Mouse (Mus musculus) hindbrain, embryonic 13.5 days (tissue): ENCODE measurements at regions not wholly inside any gene's neighbourhood (a gene's known extent, or its start where the extent isn't known, plus 50 kb on each side); places are given as distances from the start of the nearest gene placed in this dataset.

Source experiments
- ATAC-seq: fragments of 200-750 bp; cut with Nextera tagmentation; 2 replicates; pipeline ENCODE4 v1.8.0; 2017; ENCODE audit warnings: moderate TSS enrichment; ENCODE audit not compliant: low FRiP score
- H3K27ac ChIP-seq: fragments of 300-500 bp; sonication (generic); 2 replicates; pipeline ENCODE4 v1.5.1; 2015; ENCODE audit warnings: inconsistent platforms, mild to moderate bottlenecking, moderate library complexity
- H3K27me3 ChIP-seq: fragments of 300-500 bp; sonication (generic); 2 replicates; pipeline ENCODE4 v1.6.1; 2015; ENCODE audit warnings: mild to moderate bottlenecking, inconsistent platforms
- H3K36me3 ChIP-seq: fragments of 300-500 bp; sonication (generic); 2 replicates; pipeline ENCODE4 v1.6.1; 2015; ENCODE audit warnings: mild to moderate bottlenecking, inconsistent platforms
- H3K4me1 ChIP-seq: fragments of 300-500 bp; sonication (generic); replicated peaks from 2 replicates; pipeline ENCODE4 v1.6.1; 2015; ENCODE audit warnings: inconsistent platforms
- H3K4me2 ChIP-seq: fragments of 300-500 bp; sonication (generic); 2 replicates; pipeline ENCODE4 v1.6.1; 2015; ENCODE audit warnings: inconsistent platforms, mild to moderate bottlenecking, moderate library complexity
- H3K4me3 ChIP-seq: fragments of 300-500 bp; sonication (generic); 2 replicates; pipeline ENCODE4 v1.5.1; 2015; ENCODE audit warnings: mild to moderate bottlenecking, inconsistent platforms
- H3K9ac ChIP-seq: fragments of 300-500 bp; sonication (generic); 2 replicates; pipeline ENCODE4 v1.6.1; 2015; ENCODE audit warnings: mild to moderate bottlenecking, inconsistent platforms
- H3K9me3 ChIP-seq: fragments of 300-500 bp; sonication (generic); 2 replicates; pipeline ENCODE4 v1.6.1; 2016; ENCODE audit warnings: inconsistent platforms
- WGBS: fragments of 180-500 bp; shearing (Covaris S2); methylation state at CpG from one replicate; pipeline ENCODE4 v1.1.7; 2015; 5-methylcytosine and 5-hydroxymethylcytosine counted together

GRCm38 (mm10) chr16:5661918-5662317, 223.2 kb upstream of the Rbfox1 start:
- Histone ChIP-seq H3K9me3 (no peaks in the 10 kb centered on the region), H3K27me3 (no peaks in the 10 kb centered on the region), H3K9ac (no peak overlapping the region), H3K36me3 (no peaks in the 10 kb centered on the region), H3K4me3 (no peak overlapping the region), H3K4me1 (no peaks in the 10 kb centered on the region), H3K27ac (no peak overlapping the region), H3K4me2 (no peak overlapping the region)
- no peak for ATAC-seq
- WGBS = 71% methylated on average over 5 of the region's 5 CpGs

- 84% methylated on average over 1 of the region's 1 CpGs for WGBS
- H3K27me3 ChIP-seq = no peaks in the 10 kb centered on the region
- H3K4me2 ChIP-seq = no peak overlapping the region
- no peaks in the 10 kb centered on the region for H3K4me1 ChIP-seq
- H3K9ac ChIP-seq = no peak overlapping the region
- no peaks in the 10 kb centered on the region for H3K9me3 ChIP-seq
- no peak overlapping the region for H3K4me3 ChIP-seq
- ATAC-seq = no peak
- no peaks in the 10 kb centered on the region for H3K36me3 ChIP-seq
- no peak overlapping the region for H3K27ac ChIP-seq
Observed at GRCm38 (mm10) chr16:5651551-5651950, 233.6 kb upstream of the Rbfox1 start.

GRCm38 (mm10) chr16:5651002-5651401, 234.2 kb upstream of the Rbfox1 start:
- WGBS = 52% methylated on average over 4 of the region's 4 CpGs
- Histone ChIP-seq H3K9ac (no peak overlapping the region), H3K27me3 (no peaks in the 10 kb centered on the region), H3K36me3 (no peaks in the 10 kb centered on the region), H3K4me1 (no peaks in the 10 kb centered on the region), H3K9me3 (no peaks in the 10 kb centered on the region), H3K4me3 (no peak overlapping the region), H3K4me2 (no peak overlapping the region), H3K27ac (no peak overlapping the region)
- ATAC-seq = no peak

- no peak overlapping the region for H3K4me2 ChIP-seq
- no peak overlapping the region for H3K27ac ChIP-seq
- ATAC-seq = no peak
- 69% methylated on average over 5 of the region's 5 CpGs for WGBS
- no peaks in the 10 kb centered on the region for H3K27me3 ChIP-seq
- no peaks in the 10 kb centered on the region for H3K36me3 ChIP-seq
- H3K4me1 ChIP-seq = no peaks in the 10 kb centered on the region
- H3K4me3 ChIP-seq = no peak overlapping the region
- no peak overlapping the region for H3K9ac ChIP-seq
- no peaks in the 10 kb centered on the region for H3K9me3 ChIP-seq
Observed at GRCm38 (mm10) chr16:5639956-5640355, 245.2 kb upstream of the Rbfox1 start.

- WGBS = 82% methylated on average over 3 of the region's 3 CpGs
- no peaks in the 10 kb centered on the region for H3K36me3 ChIP-seq
- H3K9me3 ChIP-seq = no peaks in the 10 kb centered on the region
- H3K9ac ChIP-seq = no peak overlapping the region
- H3K27ac ChIP-seq = no peak overlapping the region
- no peak for ATAC-seq
- H3K4me1 ChIP-seq = peaks cover 7% of the 10 kb centered on the region; the same call in 1 of the 2 replicates
- no peaks in the 10 kb centered on the region for H3K27me3 ChIP-seq
- no peak overlapping the region for H3K4me3 ChIP-seq
- H3K4me2 ChIP-seq = no peak overlapping the region
Observed at GRCm38 (mm10) chr16:5629996-5630395, 255.2 kb upstream of the Rbfox1 start.

GRCm38 (mm10) chr16:5627910-5628309, 257.2 kb upstream of the Rbfox1 start:
- Histone ChIP-seq H3K27me3 (no peaks in the 10 kb centered on the region), H3K4me1 (peaks cover 9% of the 10 kb centered on the region; the same call in 1 of the 2 replicates), H3K36me3 (no peaks in the 10 kb centered on the region), H3K9me3 (no peaks in the 10 kb centered on the region), H3K9ac (no peak overlapping the region), H3K4me3 (no peak overlapping the region), H3K27ac (no peak overlapping the region), H3K4me2 (no peak overlapping the region)
- 81% methylated on average over 4 of the region's 4 CpGs for WGBS
- no peak for ATAC-seq

GRCm38 (mm10) chr16:5627117-5627909, 257.8 kb upstream of the Rbfox1 start:
- H3K27me3 ChIP-seq = no peaks in the 10 kb centered on the region
- WGBS = 71% methylated on average over 5 of the region's 5 CpGs
- H3K4me3 ChIP-seq = no peak overlapping the region
- no peak for ATAC-seq
- H3K4me1 ChIP-seq = peaks cover 9% of the 10 kb centered on the region; the same call in 1 of the 2 replicates
- no peak overlapping the region for H3K4me2 ChIP-seq
- no peaks in the 10 kb centered on the region for H3K36me3 ChIP-seq
- H3K9ac ChIP-seq = no peak overlapping the region
- H3K27ac ChIP-seq = no peak overlapping the region
- H3K9me3 ChIP-seq = no peaks in the 10 kb centered on the region

- H3K9ac ChIP-seq = no peak overlapping the region
- 30% methylated on average over 3 of the region's 3 CpGs for WGBS
- H3K4me2 ChIP-seq = no peak overlapping the region
- H3K27me3 ChIP-seq = no peaks in the 10 kb centered on the region
- peak overlapping the region; percentile 13; the same call in 1 of the 2 replicates for H3K27ac ChIP-seq
- H3K4me3 ChIP-seq = no peak overlapping the region
- ATAC-seq = peak; percentile 43; the same call in 1 of the 2 replicates
- no peaks in the 10 kb centered on the region for H3K36me3 ChIP-seq
- no peaks in the 10 kb centered on the region for H3K9me3 ChIP-seq
- peaks cover 9% of the 10 kb centered on the region; the same call in 1 of the 2 replicates for H3K4me1 ChIP-seq
Observed at GRCm38 (mm10) chr16:5625159-5625558, 260.0 kb upstream of the Rbfox1 start.

- Histone ChIP-seq H3K4me2 (no peak overlapping the region), H3K9me3 (no peaks in the 10 kb centered on the region), H3K36me3 (no peaks in the 10 kb centered on the region), H3K27ac (no peak overlapping the region), H3K4me3 (no peak overlapping the region), H3K27me3 (no peaks in the 10 kb centered on the region), H3K4me1 (peaks cover 21% of the 10 kb centered on the region; the same call in 1 of the 2 replicates), H3K9ac (no peak overlapping the region)
- 95% methylated on average over 3 of the region's 3 CpGs for WGBS
- ATAC-seq = no peak
Observed at GRCm38 (mm10) chr16:5620566-5620965, 264.6 kb upstream of the Rbfox1 start.

- WGBS = 62% methylated on average over 5 of the region's 5 CpGs
- Histone ChIP-seq H3K9ac (no peak overlapping the region), H3K27ac (peak overlapping the region; percentile 13; the same call in 1 of the 2 replicates), H3K4me2 (no peak overlapping the region), H3K4me1 (peaks cover 13% of the 10 kb centered on the region), H3K27me3 (no peaks in the 10 kb centered on the region), H3K9me3 (no peaks in the 10 kb centered on the region), H3K4me3 (no peak overlapping the region), H3K36me3 (no peaks in the 10 kb centered on the region)
- no peak for ATAC-seq
Observed at GRCm38 (mm10) chr16:5616356-5616755, 268.8 kb upstream of the Rbfox1 start.

GRCm38 (mm10) chr16:5595359-5595758, 289.8 kb upstream of the Rbfox1 start:
- 67% methylated on average over 6 of the region's 6 CpGs for WGBS
- H3K27me3 ChIP-seq = no peaks in the 10 kb centered on the region
- no peak overlapping the region for H3K27ac ChIP-seq
- ATAC-seq = no peak
- H3K4me2 ChIP-seq = no peak overlapping the region
- no peak overlapping the region for H3K9ac ChIP-seq
- H3K4me3 ChIP-seq = no peak overlapping the region
- peaks cover 2% of the 10 kb centered on the region; the same call in 1 of the 2 replicates for H3K4me1 ChIP-seq
- H3K36me3 ChIP-seq = no peaks in the 10 kb centered on the region
- H3K9me3 ChIP-seq = no peaks in the 10 kb centered on the region

GRCm38 (mm10) chr16:5578333-5578732, 306.8 kb upstream of the Rbfox1 start:
- no peak for ATAC-seq
- H3K4me2 ChIP-seq = no peak overlapping the region
- no peak overlapping the region; the same call in 1 of the 2 replicates for H3K9ac ChIP-seq
- H3K9me3 ChIP-seq = no peaks in the 10 kb centered on the region
- H3K36me3 ChIP-seq = no peaks in the 10 kb centered on the region
- WGBS = 33% methylated on average over 3 of the region's 3 CpGs
- H3K4me3 ChIP-seq = no peak overlapping the region
- H3K27me3 ChIP-seq = no peaks in the 10 kb centered on the region
- H3K27ac ChIP-seq = peak overlapping the region; percentile 30; the same call in 1 of the 2 replicates
- peaks cover 26% of the 10 kb centered on the region for H3K4me1 ChIP-seq

- peak; percentile 39; the same call in 1 of the 2 replicates for ATAC-seq
- Histone ChIP-seq H3K36me3 (no peaks in the 10 kb centered on the region), H3K27me3 (no peaks in the 10 kb centered on the region), H3K4me3 (no peak overlapping the region), H3K27ac (no peak overlapping the region), H3K9me3 (no peaks in the 10 kb centered on the region), H3K4me1 (peaks cover 20% of the 10 kb centered on the region), H3K9ac (no peak overlapping the region), H3K4me2 (no peak overlapping the region)
Observed at GRCm38 (mm10) chr16:5572780-5573179, 312.4 kb upstream of the Rbfox1 start.
